Mouse (Mus musculus) frontal cortex, adult 2 months (tissue): ENCODE data around the gene Spats2. TPM values are rescaled to one million over a fixed set of nuclear protein-coding genes. Genes with fewer than 3 reads are reported as not detected.
A peak's percentile ranks its signal among the peaks of the same experiment; 100 is the strongest.
"Not testable (repeated sequence)": the region's sequence is repeated elsewhere in the genome, so short reads cannot be mapped to it uniquely, and the experiment has no call there.

ENCODE experiments used
- DNase-seq, 2 experiments: peaks; one replicate each; pipeline ENCODE4 v3.0.0; 2022; ENCODE audit warnings: low spot score in 1 of 2; ENCODE audit errors: extremely low spot score in 1 of 2
- polyA plus RNA-seq: library from polyadenylated mRNA; depleted of rRNA; stranded (reverse); fragments of >200 nt; gene quantifications from 2 replicates; pipeline ENCODE4 v1.2.3, GENCODE M21; 2012

Gene Spats2
- polyA plus RNA-seq, 1 experiment = 36.9 TPM

DNA sequence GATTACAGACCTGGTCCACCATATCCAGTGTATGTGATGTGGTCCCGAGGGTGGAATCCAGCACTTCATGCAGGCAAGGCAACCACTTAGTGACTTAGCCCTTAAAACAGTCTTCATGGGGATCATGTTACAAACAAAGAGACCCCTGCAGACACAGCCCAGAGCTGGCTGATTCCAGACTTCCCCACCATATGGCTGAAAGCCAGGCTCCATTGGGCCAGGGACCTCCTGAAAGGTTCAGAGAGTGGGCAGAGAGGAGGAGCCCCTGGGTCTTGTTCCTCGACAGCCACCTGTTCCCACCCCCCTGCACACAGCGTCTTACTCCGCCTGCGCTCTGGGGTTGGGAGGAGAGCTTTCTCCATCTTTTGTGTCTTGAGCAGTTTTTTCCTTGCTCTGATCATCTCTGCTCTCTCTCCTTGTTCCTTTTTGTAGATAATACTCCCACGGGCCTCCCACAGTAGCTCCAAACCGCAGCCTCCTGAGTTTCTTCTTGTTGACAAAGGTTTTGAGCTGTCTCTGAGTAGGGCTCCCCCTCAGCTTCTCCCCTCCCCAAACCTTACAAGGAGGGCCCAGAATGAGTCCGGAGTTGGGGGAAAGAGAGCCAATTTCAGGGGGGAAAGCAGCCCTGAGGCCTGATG, 95.7 kb downstream of the Spats2 start:
- DNase-seq = peak in 1 of 2 experiments; percentile 42

DNA sequence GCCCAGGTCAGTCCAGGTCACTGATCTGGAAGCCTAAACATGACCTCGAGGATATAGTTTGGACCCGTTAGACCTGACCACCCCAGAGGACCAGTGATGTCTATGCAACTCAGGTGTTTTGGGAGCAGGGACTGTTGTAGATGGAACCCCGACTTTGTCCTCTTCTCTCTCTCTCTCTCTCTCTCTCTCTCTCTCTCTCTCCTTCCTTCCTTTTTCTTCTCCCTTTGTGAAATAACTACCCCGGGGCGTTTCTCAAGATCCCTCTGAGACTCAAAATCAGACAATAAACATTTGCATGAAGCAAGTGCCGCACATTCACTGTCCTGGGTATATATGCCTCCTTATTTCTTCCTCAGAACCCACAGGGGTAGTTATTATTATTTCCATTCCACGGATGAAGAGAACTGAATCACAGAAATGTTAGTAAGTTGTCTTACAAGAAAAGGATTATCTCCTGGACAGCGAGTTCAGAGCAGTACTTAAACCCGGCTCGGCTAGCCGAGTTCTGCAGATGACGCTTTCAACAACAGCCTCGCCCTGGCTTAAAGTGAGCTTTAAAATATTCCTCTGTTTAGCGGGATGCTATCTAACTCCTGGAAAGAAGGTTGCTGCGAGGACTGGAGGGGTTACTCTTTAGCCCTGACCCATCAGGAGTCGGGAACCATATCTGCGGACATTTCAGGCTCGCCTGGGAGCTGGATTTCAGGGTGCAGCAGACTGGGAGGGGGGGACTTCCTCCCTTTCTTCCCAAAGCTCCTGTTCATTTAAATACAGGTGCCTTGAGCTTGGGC, 97.3 kb downstream of the Spats2 start:
- DNase-seq = no peak

DNA sequence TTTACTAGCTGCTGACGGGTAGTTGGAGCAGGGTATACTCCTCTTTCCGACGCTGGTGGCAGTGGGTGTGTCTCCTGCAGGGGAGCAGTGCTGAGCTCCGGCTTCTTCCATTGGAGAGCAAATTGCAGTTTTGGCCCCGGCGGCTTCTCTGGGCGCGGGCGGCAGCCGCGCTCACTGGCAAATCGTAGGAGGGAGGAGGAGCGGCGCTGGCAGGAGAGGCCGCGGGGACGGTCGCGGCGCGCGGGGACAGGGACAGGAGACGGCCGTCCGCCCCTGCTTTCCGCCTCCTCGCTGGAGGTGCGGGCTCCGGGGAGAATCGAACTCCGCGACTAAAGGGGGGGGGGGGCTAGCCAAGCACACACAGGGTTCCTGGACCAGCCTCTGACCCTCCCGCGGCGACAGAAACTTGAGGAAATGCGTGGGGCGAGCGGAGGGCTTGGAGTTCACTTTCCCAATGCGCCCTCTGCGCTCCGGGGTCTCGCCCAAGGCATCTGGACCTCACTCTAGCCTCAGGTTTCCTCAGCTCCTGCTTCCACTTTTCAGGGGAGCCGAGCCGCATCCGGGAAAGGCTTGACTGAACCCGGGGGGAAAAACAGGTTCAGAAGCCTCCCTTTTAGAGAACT, 98.0 kb downstream of the Spats2 start:
- DNase-seq = peak; percentile 64 to 83

DNA sequence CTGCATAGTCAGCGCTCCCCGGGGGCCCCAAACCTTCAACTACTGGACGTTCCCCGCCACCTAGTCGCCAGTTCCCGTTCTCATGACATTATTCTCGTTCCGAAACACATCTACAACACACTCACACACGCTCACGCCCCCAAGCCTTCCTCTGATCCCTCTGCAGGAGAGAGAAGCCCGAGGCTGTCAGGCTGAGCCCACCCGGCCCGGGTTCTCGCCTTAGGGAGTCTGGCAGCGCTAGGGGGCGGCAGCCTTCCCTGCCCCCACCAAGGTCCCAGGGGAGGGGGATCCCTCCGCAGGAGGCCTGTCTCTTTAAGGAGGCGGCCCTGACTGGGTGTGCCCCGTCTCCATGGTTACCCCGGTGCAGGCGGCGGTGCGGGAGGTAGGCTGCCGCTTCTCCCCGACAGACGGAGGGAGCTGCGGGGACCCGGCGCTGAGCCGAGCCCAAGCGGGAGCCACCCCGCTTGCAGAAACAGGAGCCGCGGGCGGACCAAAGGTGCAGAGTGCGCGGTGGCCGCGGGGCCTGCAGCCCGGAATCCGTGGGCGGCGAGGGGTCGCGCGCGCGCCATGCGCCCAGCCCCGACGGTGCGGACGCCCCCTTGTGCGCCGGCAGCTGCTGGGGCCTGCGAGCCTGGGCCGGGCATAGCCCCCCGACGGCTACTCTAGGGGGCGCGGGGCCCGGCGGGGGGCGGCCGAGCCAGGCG, 98.6 kb downstream of the Spats2 start, which contains the start of gene Kcnh3:
Kcnh3 (plus strand) TSS at position 654 of the 704 bp plus-strand sequence.
- DNase-seq = peak in 1 of 2 experiments; percentile 84

DNA sequence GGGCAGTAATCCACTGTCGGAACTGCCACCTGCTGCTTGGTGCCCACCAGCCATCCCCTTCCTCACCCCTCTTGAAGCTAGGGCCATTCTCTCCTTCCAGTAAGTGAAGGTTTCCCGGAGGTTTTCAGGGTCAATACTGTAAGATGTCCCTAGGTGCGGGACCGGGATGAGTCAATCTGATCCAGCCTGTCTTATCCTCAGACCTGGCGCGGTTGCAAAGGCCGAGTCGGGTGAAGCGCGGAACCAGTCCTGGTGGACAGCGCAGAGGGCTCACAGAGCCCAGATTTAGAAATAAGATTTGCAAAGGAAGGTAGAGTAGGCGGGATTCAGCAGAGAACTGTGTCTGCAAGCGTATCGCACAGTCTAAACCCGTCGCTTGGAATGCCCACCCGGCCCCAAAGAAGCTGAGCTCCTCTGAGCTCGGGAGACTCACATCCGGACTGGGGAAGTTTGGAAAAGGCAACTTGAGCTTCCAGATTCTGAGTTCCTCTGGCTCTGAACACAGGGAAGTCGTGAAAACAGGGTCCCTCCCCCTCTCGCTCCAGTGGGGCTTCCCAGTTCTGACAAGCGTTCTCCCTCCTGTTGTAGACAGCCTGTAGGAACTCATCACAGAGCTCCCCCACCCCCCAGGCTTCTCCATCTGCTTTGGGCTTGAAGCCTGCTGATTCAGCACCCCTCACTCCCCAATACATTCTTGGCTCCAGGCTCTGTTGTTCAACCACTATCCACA, 99.5 kb downstream of the Spats2 start:
- DNase-seq = peak in 1 of 2 experiments; percentile 73

DNA sequence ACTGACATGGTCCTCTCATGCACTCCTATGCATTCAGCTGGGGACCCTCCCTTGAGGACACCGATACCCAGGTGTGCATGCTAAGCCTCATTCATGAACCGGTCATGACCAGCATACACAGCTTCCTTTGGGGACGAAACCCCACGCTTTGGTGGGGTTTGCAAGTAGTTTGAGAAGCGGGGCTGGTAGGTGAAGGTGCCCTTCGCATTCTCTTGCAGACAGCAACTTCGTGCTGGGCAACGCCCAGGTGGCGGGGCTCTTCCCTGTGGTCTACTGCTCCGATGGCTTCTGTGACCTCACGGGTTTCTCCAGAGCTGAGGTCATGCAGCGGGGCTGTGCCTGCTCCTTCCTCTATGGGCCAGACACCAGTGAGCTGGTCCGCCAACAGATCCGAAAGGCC, 100.4 kb downstream of the Spats2 start:
- no peak for DNase-seq

DNA sequence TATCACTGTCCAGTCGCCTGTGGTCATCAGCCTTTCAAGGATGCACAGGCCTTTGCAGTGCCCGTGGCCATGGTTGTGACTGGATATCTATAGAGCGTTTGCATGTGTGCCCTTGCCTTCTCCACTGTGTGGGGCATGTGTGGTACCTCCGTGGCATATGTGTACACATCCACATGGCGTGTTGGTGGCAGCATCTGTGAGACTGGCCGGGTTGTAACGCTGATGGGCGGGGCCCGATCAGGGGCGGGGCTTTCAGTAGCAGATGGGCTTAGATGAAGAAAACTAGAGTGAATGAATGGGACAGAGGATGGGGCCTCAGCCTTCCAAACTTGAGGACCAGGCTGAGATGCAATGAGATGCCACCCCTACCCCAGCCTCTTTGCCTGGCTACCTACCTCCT, 106.3 kb downstream of the Spats2 start:
- DNase-seq = no peak

DNA sequence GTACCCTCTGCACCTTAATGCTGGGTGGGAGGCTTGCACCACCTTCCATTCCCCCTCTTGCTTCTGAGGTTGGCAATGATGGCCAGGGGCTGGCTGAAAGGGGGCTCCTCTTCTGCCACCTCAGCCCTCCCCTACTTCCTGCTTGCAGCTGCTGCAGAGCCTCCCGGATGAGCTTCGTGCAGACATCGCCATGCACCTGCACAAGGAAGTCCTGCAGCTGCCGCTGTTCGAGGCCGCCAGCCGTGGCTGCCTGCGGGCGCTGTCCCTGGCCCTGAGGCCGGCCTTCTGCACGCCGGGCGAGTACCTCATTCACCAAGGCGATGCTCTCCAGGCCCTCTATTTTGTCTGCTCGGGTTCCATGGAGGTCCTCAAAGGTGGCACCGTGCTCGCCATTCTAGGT, 108.0 kb downstream of the Spats2 start:
- no peak for DNase-seq

DNA sequence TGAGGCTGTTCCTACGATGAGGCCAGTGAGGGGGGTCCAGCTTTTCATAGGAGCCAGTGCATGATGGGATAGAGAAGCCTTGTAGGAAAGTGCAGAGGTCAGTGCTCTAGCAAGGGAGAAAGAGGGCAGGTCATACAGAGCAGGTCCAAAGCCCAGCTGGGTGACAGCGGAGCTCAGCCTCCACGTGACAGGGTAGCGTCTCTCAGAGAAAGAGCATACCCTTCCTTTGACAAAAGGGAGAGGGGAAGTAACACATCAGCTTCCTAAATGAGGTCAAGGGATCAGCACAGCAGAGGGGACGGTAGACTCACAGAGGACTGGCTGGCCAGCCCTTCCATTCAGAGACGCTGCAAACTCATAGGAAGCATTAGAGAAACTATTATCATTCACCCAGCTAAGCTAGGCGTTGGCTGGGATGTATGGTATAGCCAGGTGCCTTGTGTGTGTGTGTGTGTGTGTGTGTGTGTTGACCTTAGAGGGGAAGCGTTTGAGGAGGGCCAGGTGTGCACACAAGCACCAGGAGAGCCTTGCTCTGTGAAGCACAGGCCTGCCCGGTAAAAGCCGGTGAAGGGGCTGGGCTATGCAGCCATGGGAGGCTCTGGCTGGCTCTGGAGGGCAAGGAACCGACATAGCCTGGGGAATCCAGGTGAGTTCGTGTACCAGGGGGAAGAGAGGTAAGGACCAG, 108.8 kb downstream of the Spats2 start:
- DNase-seq = no peak

DNA sequence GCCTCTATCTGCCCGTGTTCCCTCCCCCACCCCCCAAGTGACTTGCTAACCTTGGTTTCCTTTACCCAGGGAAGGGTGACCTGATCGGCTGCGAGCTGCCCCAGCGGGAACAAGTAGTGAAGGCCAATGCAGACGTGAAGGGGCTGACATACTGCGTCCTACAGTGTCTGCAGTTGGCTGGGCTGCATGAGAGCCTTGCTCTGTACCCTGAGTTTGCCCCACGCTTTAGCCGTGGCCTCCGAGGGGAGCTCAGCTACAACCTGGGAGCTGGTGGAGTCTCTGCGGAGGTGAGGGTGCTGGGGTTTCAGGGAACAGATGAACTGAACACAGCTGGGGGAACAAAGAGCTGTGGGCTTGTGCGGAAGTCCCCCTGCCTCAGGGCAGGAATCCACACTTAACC, 112.3 kb downstream of the Spats2 start:
- no peak for DNase-seq

DNA sequence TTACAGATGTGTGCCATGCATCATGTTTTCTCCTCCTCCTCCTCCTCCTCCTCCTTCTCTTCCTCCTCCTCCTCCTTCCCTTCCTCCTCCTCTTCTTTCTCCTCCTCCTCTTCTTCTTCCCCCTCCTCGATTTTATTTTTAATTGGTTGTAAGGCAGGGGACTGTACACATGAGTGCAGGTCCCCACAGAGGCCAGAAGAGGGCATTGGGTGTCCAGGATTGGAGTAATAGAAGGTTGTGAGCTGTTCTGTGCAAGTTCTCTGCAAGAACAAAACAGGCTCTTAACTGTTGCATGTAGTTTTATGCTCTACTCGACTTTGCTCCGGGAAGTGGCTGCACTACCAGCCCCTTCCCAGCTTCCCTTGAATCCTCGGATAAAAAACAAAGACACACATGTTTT, 114.4 kb downstream of the Spats2 start:
- DNase-seq = no peak

DNA sequence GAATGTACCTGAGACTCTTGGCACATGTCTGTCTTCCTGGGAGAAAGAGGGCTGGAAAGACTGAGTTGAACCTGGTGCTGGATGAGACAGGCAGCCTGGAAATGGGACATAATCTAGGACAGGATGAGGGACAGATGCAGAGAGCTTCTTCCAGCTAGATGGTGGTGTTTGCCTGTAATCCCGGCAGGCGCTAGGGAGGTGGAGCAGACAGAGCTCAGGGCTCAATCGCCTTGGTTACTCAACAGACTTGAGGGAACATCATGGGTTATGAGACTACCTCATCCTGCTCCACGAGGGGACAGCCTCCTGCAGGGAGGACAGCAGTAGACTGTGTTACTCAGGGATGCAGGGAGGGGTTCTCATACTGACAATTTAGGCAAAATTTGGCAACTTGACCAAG, 115.5 kb downstream of the Spats2 start:
- DNase-seq = no peak

DNA sequence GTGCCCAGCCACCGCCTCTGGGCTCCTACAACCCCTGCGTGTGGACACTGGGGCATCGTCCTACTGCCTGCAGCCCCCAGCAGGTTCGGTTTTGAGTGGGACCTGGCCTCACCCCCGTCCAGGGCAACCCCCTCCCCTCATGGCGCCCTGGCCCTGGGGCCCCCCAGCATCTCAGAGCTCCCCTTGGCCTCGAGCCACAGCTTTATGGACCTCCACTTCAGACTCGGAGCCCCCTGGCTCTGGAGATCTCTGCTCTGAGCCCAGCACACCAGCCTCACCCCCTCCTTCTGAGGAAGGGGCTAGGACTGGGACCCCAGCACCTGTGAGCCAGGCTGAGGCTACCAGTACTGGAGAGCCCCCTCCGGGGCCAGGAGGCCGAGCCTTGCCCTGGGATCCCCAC, 116.3 kb downstream of the Spats2 start:
- DNase-seq = no peak

DNA sequence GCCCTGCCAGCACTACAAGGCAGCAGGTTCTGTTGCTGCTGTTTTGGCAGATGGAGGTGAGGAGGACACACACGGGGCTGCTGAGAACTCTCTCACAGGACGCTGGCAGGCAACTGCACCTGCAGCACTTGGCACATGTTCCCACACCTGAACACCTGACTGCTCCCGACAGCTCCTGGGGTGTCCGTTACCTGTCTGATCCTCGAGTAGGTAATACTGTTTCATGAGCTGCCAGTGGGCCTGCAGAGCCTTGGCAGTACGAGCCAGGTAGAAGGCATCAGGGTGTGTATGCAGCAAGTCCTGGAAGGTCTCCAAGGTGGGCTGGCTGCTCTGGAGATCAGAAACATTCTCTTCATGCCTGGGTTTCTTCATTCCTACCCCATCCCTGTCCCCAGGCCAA, 121.0 kb downstream of the Spats2 start:
- not testable (repeated sequence) for DNase-seq

DNA sequence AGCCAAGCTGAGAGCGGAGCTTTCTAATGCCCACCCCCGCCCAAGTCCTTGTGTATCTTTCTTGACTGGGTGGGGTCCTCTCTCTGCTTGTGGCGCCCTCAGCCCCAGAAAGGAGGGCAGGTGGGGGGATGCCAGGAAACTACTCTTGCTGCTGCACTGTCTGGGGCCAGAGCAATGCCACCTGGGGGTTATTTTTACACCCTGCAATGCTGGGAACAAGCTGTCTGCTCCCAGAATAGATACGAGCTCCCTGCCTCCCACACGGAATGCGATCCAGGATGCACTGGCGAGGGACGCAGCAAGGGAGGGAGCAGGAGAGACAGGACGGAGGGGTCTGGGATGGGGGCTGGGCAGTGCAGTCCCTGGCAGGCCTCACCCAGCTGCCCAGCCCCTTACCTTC, 123.3 kb downstream of the Spats2 start:
- DNase-seq = peak; percentile 82 to 87

DNA sequence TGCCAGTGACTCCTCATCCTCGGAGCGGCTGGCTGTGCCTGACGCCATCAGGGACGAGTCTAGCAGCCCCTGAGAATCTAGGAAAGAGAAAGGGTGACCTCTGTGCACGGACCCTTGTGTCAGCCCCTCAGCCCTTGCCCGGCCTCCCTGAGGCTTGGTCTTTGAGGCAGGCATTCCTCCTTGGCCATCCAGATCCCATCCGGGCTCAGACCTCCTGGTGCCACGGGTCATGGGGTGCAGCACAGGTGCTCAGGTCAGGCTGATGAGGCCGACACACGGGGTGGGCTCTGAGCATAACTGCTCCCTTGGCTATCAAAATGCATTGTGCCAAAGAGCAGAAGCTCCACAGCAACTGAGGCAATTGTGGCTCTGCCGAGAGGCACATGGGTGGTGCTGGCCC, 124.2 kb downstream of the Spats2 start:
- no peak for DNase-seq

DNA sequence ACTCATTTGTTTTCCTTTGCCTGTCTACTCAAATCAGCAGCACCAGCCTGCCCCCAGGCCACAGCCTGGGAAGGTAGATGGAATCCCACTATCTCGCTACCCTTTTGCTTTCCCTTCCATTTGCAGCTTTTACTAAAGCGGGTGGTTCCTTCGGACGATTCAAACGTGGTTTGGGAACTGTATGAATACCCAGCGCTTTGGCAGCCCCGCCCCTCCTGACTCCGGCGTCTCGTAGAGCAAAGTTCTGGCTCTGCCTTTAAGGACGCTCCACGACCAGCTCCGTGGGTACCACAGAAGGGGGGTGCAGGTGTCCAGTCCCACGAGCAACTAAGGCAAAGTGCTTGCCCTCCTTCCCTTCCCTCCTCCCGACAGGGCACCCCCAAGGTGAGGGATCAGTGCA, 125.4 kb downstream of the Spats2 start:
- not testable (repeated sequence) for DNase-seq

DNA sequence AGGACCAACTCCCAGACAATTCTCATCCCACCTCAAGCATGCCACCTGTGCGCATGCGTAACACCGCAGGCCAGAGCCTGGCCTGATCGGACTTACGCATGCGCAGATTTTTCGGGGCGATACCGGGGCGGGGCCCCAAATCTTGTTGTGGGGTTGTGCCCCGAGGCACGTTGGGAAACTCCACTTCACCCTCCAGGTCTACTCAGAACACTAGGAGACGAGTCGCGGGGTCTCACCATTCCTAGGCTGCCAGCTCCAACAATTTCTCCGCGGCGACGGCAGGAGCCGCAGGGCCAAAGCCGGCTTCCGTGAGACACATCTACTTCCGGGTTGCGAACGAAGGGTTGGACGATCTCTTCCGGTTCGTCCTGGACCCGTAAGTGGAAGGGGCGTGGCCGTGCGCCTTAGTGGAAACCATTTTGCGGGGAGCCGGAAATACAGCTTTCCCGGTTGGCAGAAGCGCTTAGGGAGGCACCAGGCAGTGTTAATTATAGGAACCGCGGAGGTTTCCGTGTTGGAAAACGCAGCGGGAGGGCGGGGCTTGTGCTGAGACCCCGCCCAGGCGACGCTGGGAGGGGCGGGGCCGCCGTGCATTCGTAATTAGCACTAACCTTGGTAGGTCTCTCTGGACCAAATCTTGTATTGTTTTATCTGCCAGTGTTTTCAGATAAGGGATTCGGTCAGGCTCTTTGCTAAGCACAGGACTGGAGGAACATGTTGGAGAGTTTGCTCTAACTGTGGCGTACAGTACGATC, 126.1 kb downstream of the Spats2 start, which contains the start of gene Mcrs1:
Mcrs1 (minus strand) TSS at position 336 of the 755 bp plus-strand sequence.
- DNase-seq = peak; percentile 98 to 99
